Mouse (Mus musculus): ENCODE data around the gene Pink1. TPM values are rescaled to one million over a fixed set of nuclear protein-coding genes. Genes with fewer than 3 reads are reported as not detected.

Pink1 gene
- polyA plus RNA-seq (2021; fragmentation: Nextera tagmentation), result 137 and 428 TPM in 2 replicates
- long read RNA-seq, experiment 1, transcript Pink1-201 (8 exons, 2,375 nt), result major isoform, 999 of 1,188 reads
- long read RNA-seq, experiment 1, partial matches to known transcripts, result 124 of 1,188 reads
- long read RNA-seq, experiment 1, other reads (novel, unspliced or antisense), result 62 of 1,188 reads
- long read RNA-seq, experiment 2, transcript Pink1-201 (8 exons, 2,375 nt), result major isoform, 70 of 196 reads
- long read RNA-seq, experiment 2, transcript Pink1-202 (3 exons, 1,465 nt), result minor isoform, 6 of 196 reads
- long read RNA-seq, experiment 2, partial matches to known transcripts, result 88 of 196 reads
- long read RNA-seq, experiment 2, other reads (novel, unspliced or antisense), result 32 of 196 reads

GRCm38 (mm10) chr4:138326077-138326695 lies at the start of gene Pink1:
Gene Pink1 (minus strand): TSS chr4:138326307.

GRCm38 (mm10) chr4:138367641-138368497 lies 41.8 kb upstream of the Pink1 start, which contains the start of gene Cda:
Gene Cda (minus strand): TSS chr4:138367992.

GRCm38 (mm10) chr4:138304340-138305104 lies 21.6 kb downstream of the Pink1 start, which contains the start of gene Ddost:
Gene Ddost (plus strand): TSS chr4:138304730.

Other genes starting within 250 kb of the Pink1 start
- gene Hp1bp3, start 110.0 kb downstream of the Pink1 start, polyA plus RNA-seq (2021; fragmentation: Nextera tagmentation), result 194 and 282 TPM in 2 replicates
- 31.1 and 43.4 TPM in 2 replicates for gene Sh2d5, start 75.9 kb downstream of the Pink1 start, polyA plus RNA-seq (2021; fragmentation: Nextera tagmentation)
- 9.6 and 12.4 TPM in 2 replicates for gene Kif17, start 75.9 kb downstream of the Pink1 start, polyA plus RNA-seq (2021; fragmentation: Nextera tagmentation)
- 142 and 156 TPM in 2 replicates for gene Ddost, start 21.6 kb downstream of the Pink1 start, polyA plus RNA-seq (2021; fragmentation: Nextera tagmentation)
- gene Cda, start 41.7 kb upstream of the Pink1 start, polyA plus RNA-seq (2021; fragmentation: Nextera tagmentation), result 1.8 and 3.0 TPM in 2 replicates
- 10.8 and 18.1 TPM in 2 replicates for gene Fam43b, start 70.2 kb upstream of the Pink1 start, polyA plus RNA-seq (2021; fragmentation: Nextera tagmentation)
- gene Mul1, start 108.4 kb upstream of the Pink1 start, polyA plus RNA-seq (2021; fragmentation: Nextera tagmentation), result 23.2 and 32.2 TPM in 2 replicates
- gene Camk2n1, start 128.0 kb upstream of the Pink1 start, polyA plus RNA-seq (2021; fragmentation: Nextera tagmentation), result 182 and 266 TPM in 2 replicates

Measured in left cerebral cortex, adult 6 months (tissue).